Mouse (Mus musculus) lung, embryonic 16.5 days (tissue): ENCODE measurements around the gene Mef2c. TPM values are rescaled to one million over a fixed set of nuclear protein-coding genes. Genes with fewer than 3 reads are reported as not detected.

ENCODE experiments used
- ATAC-seq: fragments of 200-750 bp; cut with Nextera tagmentation; 2 replicates; pipeline ENCODE4 v1.8.0; 2017; ENCODE audit warnings: low read depth, mild to moderate bottlenecking, moderate library complexity
- H3K27ac ChIP-seq: fragments of 300-500 bp; sonication (generic); 2 replicates; pipeline ENCODE4 v1.5.1; 2014; ENCODE audit warnings: mild to moderate bottlenecking, control low read depth, low read length
- H3K27me3 ChIP-seq: fragments of 300-500 bp; sonication (generic); 2 replicates; pipeline ENCODE4 v1.6.1; 2014; ENCODE audit warnings: low read depth, low read length, mixed read lengths; ENCODE audit not compliant: control insufficient read depth, insufficient read depth
- H3K36me3 ChIP-seq: fragments of 300-500 bp; sonication (generic); 2 replicates; pipeline ENCODE4 v1.6.1; 2014; ENCODE audit warnings: low read length; ENCODE audit not compliant: control insufficient read depth, insufficient read depth
- H3K4me1 ChIP-seq: fragments of 300-500 bp; sonication (generic); replicated peaks from 2 replicates; pipeline ENCODE4 v1.6.1; 2014; ENCODE audit warnings: low read length, mixed read lengths; ENCODE audit not compliant: control insufficient read depth, insufficient read depth
- H3K4me2 ChIP-seq: fragments of 300-500 bp; sonication (generic); 2 replicates; pipeline ENCODE4 v1.6.1; 2014; ENCODE audit warnings: low read depth, low read length, control low read depth
- H3K4me3 ChIP-seq: fragments of 300-500 bp; sonication (generic); 2 replicates; pipeline ENCODE4 v1.5.1; 2014; ENCODE audit warnings: mild to moderate bottlenecking, low read length, control low read depth
- H3K9ac ChIP-seq: fragments of 300-500 bp; sonication (generic); 2 replicates; pipeline ENCODE4 v1.6.1; 2014; ENCODE audit warnings: low read length, control low read depth
- H3K9me3 ChIP-seq: fragments of 300-500 bp; sonication (generic); 2 replicates; pipeline ENCODE4 v1.6.1; 2016; ENCODE audit warnings: low read length; ENCODE audit not compliant: control insufficient read depth
- WGBS: fragments of 180-500 bp; shearing (Covaris S2); extraction: QIAGEN DNeasy Blood & Tissue Kit; methylation state at CpG from one replicate; pipeline ENCODE4 v1.1.7; 2014; 5-methylcytosine and 5-hydroxymethylcytosine counted together
- polyA plus RNA-seq: library from polyadenylated mRNA; unstranded; fragments of >200 nt; fragmentation: Nextera tagmentation; extraction: Ambion mirVana; gene quantifications from 2 replicates; pipeline ENCODE4 v1.2.1, GENCODE M21; 2015

The Mef2c gene
- polyA plus RNA-seq, 1 experiment from 2014 or later: 67.2 TPM

DNA sequence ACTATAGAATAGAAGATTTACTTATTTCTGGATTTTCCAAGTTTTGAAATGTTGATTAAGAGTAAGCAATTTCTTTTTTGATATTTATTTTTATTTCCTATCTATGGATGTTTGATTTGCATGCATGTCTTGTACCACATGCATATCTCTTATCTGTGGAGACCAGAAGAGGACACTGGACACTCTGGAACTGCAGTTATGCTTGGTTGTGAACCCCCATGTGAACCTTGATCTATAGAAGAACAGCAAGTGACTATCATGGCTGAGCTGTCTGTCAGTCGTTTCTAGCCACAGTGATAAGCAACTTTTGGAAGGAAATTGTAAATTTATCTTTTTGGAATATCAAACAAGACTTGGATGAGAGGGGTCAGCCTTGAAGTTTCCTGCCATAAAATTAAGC is 48.2 kb downstream of the Mef2c start:
- H3K9me3 ChIP-seq: no peaks in the 10 kb centered on the region
- no peak overlapping the region for H3K9ac ChIP-seq
- H3K4me2 ChIP-seq: no peak overlapping the region
- WGBS: 45% methylated on average over 1 of the region's 1 CpGs
- no peak overlapping the region for H3K4me3 ChIP-seq
- ATAC-seq: no peak
- H3K27ac ChIP-seq: no peak overlapping the region
- H3K27me3 ChIP-seq: no peaks in the 10 kb centered on the region
- no peaks in the 10 kb centered on the region for H3K4me1 ChIP-seq
- no peaks in the 10 kb centered on the region for H3K36me3 ChIP-seq

DNA sequence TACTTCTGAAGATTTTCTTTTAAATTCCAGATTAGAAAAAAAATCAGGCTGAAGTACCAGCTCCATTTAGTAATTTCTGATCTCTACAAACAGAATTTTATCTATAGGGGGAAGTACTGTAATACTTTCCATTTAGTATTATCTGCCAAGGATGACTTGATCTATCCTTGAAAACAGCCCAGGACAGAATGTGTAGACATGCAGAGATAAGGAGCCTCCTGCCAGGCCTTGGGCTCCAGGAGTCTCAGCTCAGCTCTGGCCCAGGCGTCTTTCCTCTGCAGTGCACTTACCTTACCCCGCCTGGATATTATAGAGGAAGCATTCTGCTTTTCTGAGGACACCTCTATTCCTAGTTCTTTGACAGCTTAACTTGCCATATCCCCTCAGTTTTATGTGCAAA is 59.4 kb downstream of the Mef2c start:
- no peak overlapping the region for H3K4me3 ChIP-seq
- no peaks in the 10 kb centered on the region for H3K9me3 ChIP-seq
- 88% methylated on average over 2 of the region's 2 CpGs for WGBS
- no peaks in the 10 kb centered on the region for H3K27me3 ChIP-seq
- peaks cover 9% of the 10 kb centered on the region; the same call in 1 of the 2 replicates for H3K4me1 ChIP-seq
- no peak for ATAC-seq
- no peak overlapping the region for H3K4me2 ChIP-seq
- H3K36me3 ChIP-seq: no peaks in the 10 kb centered on the region
- H3K9ac ChIP-seq: no peak overlapping the region
- no peak overlapping the region for H3K27ac ChIP-seq

DNA sequence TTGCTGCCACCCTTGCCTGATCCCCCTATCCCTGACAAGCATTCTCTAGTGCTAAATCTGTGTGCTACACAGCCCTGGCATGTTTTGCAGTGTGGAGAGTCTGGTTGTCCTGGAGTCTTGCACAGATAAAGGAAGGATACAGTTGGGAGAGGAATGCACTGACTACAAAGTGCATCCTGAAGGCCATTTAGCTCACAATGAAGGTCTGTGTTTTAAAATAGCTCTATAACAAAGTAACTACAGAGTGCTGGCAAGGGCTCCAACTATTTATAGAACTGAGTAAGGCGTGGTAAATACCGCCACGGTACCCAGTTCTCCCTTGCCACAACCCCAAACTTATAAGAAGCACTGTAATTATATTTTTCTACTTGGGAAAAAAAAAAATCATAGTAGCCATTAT is 61.9 kb downstream of the Mef2c start:
- Histone ChIP-seq H3K4me2 (0 out of 2 replicates have a peak overlapping the region, but pooled peaks have one; percentile 6), H3K9ac (0 out of 2 replicates have a peak overlapping the region, but pooled peaks have one; percentile 3), H3K4me3 (no peak overlapping the region), H3K9me3 (no peaks in the 10 kb centered on the region), H3K4me1 (peaks cover 9% of the 10 kb centered on the region; the same call in 1 of the 2 replicates), H3K27me3 (no peaks in the 10 kb centered on the region), H3K27ac (peak overlapping the region; percentile 77), H3K36me3 (no peaks in the 10 kb centered on the region)
- peak; percentile 84 for ATAC-seq
- WGBS: 35% methylated on average over 3 of the region's 3 CpGs

- Histone ChIP-seq H3K27ac (peak overlapping the region; percentile 57; the same call in 1 of the 2 replicates), H3K4me2 (no peak overlapping the region), H3K27me3 (no peaks in the 10 kb centered on the region), H3K9me3 (no peaks in the 10 kb centered on the region), H3K4me1 (peaks cover 9% of the 10 kb centered on the region; the same call in 1 of the 2 replicates), H3K9ac (no peak overlapping the region), H3K4me3 (no peak overlapping the region), H3K36me3 (no peaks in the 10 kb centered on the region)
- ATAC-seq: peak; percentile 77; the same call in 1 of the 2 replicates
- 15% methylated on average over 4 of the region's 4 CpGs for WGBS
These were observed 62.3 kb downstream of the Mef2c start for GRCm38 (mm10) chr13:83566180-83566579.

GRCm38 (mm10) chr13:83566834-83567534 is 63.1 kb downstream of the Mef2c start:
- 43% methylated on average over 8 of the region's 8 CpGs for WGBS
- no peaks in the 10 kb centered on the region for H3K9me3 ChIP-seq
- no peak overlapping the region for H3K9ac ChIP-seq
- H3K4me1 ChIP-seq: peaks cover 9% of the 10 kb centered on the region; the same call in 1 of the 2 replicates
- no peak overlapping the region for H3K4me3 ChIP-seq
- no peaks in the 10 kb centered on the region for H3K36me3 ChIP-seq
- H3K27me3 ChIP-seq: no peaks in the 10 kb centered on the region
- no peak for ATAC-seq
- H3K27ac ChIP-seq: no peak overlapping the region
- no peak overlapping the region for H3K4me2 ChIP-seq

- 58% methylated on average over 3 of the region's 3 CpGs for WGBS
- Histone ChIP-seq H3K9me3 (no peaks in the 10 kb centered on the region), H3K36me3 (no peaks in the 10 kb centered on the region), H3K4me1 (peaks cover 12% of the 10 kb centered on the region), H3K9ac (no peak overlapping the region), H3K27me3 (no peaks in the 10 kb centered on the region), H3K4me2 (no peak overlapping the region), H3K27ac (no peak overlapping the region), H3K4me3 (no peak overlapping the region)
- no peak for ATAC-seq
These were observed 63.8 kb downstream of the Mef2c start for GRCm38 (mm10) chr13:83567681-83568080.

DNA sequence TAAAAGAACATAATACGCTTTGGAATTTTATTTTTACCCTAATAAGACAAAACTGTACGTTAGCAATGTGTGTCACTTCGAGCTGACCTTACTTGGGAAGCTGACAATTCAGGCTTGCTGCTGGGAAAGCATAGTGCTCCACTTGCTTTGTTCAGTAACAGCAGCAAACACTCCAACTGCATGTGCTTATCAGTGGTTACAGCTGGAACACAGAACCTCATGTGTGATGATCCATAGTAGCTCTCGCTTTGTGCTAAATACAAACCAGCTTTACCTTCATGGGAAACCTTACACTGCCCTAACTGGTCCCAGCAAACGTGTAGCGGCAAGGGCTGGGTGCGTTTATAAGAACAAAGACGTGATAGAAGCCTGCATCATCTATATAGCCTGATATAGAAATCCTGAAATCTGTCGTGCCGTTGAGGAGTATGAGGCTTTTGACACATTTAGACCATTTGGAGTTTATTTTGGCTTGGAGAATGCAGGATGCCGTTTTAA is 65.0 kb downstream of the Mef2c start:
- Histone ChIP-seq H3K27ac (no peak overlapping the region), H3K4me1 (peaks cover 12% of the 10 kb centered on the region), H3K9me3 (no peaks in the 10 kb centered on the region), H3K4me2 (no peak overlapping the region), H3K4me3 (no peak overlapping the region), H3K27me3 (no peaks in the 10 kb centered on the region), H3K9ac (no peak overlapping the region), H3K36me3 (no peaks in the 10 kb centered on the region)
- 55% methylated on average over 11 of the region's 11 CpGs for WGBS
- no peak for ATAC-seq

- no peak overlapping the region for H3K9ac ChIP-seq
- no peaks in the 10 kb centered on the region for H3K9me3 ChIP-seq
- no peaks in the 10 kb centered on the region for H3K36me3 ChIP-seq
- ATAC-seq: peak; percentile 88
- 29% methylated on average over 7 of the region's 7 CpGs for WGBS
- H3K4me1 ChIP-seq: peaks cover 5% of the 10 kb centered on the region
- H3K4me2 ChIP-seq: peak overlapping the region; percentile 31
- H3K4me3 ChIP-seq: no peak overlapping the region; the same call in 1 of the 2 replicates
- peak overlapping the region; percentile 75 for H3K27ac ChIP-seq
- H3K27me3 ChIP-seq: no peaks in the 10 kb centered on the region
These were observed 68.2 kb downstream of the Mef2c start for GRCm38 (mm10) chr13:83571973-83572447.

GRCm38 (mm10) chr13:83572469-83572868 is 68.6 kb downstream of the Mef2c start:
- Histone ChIP-seq H3K36me3 (no peaks in the 10 kb centered on the region), H3K4me2 (peak overlapping the region; percentile 31), H3K9ac (no peak overlapping the region), H3K4me1 (peaks cover 3% of the 10 kb centered on the region), H3K9me3 (no peaks in the 10 kb centered on the region), H3K4me3 (no peak overlapping the region; the same call in 1 of the 2 replicates), H3K27ac (peak overlapping the region; percentile 71), H3K27me3 (no peaks in the 10 kb centered on the region)
- WGBS: 22% methylated on average over 5 of the region's 5 CpGs
- ATAC-seq: peak; percentile 36
